Mouse (Mus musculus): ENCODE data around the gene Rnf213.

The Rnf213 gene

GRCm38 (mm10) chr11:119390271-119391231 lies 2.3 kb upstream of the Rnf213 start:
- peak; percentile 85 for DNase-seq (ENCODE audit: inconsistent ontology term)

- peak; percentile 22 for DNase-seq (ENCODE audit: inconsistent ontology term)
Measured at GRCm38 (mm10) chr11:119391386-119392000, 1.4 kb upstream of the Rnf213 start.

- peak; percentile 33 for DNase-seq (ENCODE audit: inconsistent ontology term)
Measured at GRCm38 (mm10) chr11:119392001-119392614, 792 bp upstream of the Rnf213 start.

- DNase-seq (ENCODE audit: inconsistent ontology term) = no peak
Measured at GRCm38 (mm10) chr11:119393483-119393804, 544 bp downstream of the Rnf213 start.

- no peak for DNase-seq (ENCODE audit: inconsistent ontology term)
Measured at GRCm38 (mm10) chr11:119394210-119394609, 1.3 kb downstream of the Rnf213 start.

- no peak for DNase-seq (ENCODE audit: inconsistent ontology term)
Measured at GRCm38 (mm10) chr11:119395394-119395793, 2.5 kb downstream of the Rnf213 start.

- DNase-seq (ENCODE audit: inconsistent ontology term) = no peak
Measured at GRCm38 (mm10) chr11:119395931-119396330, 3.0 kb downstream of the Rnf213 start.

GRCm38 (mm10) chr11:119396461-119396860 lies 3.6 kb downstream of the Rnf213 start:
- DNase-seq (ENCODE audit: inconsistent ontology term) = no peak

GRCm38 (mm10) chr11:119402501-119403160 lies 9.7 kb downstream of the Rnf213 start:
- no peak for DNase-seq (ENCODE audit: inconsistent ontology term)

- DNase-seq (ENCODE audit: inconsistent ontology term) = peak; percentile 31
Measured at GRCm38 (mm10) chr11:119404627-119405026, 11.7 kb downstream of the Rnf213 start.

- no peak for DNase-seq (ENCODE audit: inconsistent ontology term)
Measured at GRCm38 (mm10) chr11:119407381-119407780, 14.5 kb downstream of the Rnf213 start.

GRCm38 (mm10) chr11:119407977-119408376 lies 15.1 kb downstream of the Rnf213 start:
- DNase-seq (ENCODE audit: inconsistent ontology term) = no peak

GRCm38 (mm10) chr11:119419327-119420118 lies 26.6 kb downstream of the Rnf213 start:
- DNase-seq (ENCODE audit: inconsistent ontology term) = no peak

- no peak for DNase-seq (ENCODE audit: inconsistent ontology term)
Measured at GRCm38 (mm10) chr11:119420426-119420825, 27.5 kb downstream of the Rnf213 start.

- DNase-seq (ENCODE audit: inconsistent ontology term) = no peak
Measured at GRCm38 (mm10) chr11:119427431-119427830, 34.5 kb downstream of the Rnf213 start.

- DNase-seq (ENCODE audit: inconsistent ontology term) = no peak
Measured at GRCm38 (mm10) chr11:119427986-119428385, 35.1 kb downstream of the Rnf213 start.

- peak; percentile 66 for DNase-seq (ENCODE audit: inconsistent ontology term)
Measured at GRCm38 (mm10) chr11:119428649-119429136, 35.8 kb downstream of the Rnf213 start.

- no peak for DNase-seq (ENCODE audit: inconsistent ontology term)
Measured at GRCm38 (mm10) chr11:119431516-119431915, 38.6 kb downstream of the Rnf213 start.

- no peak for DNase-seq (ENCODE audit: inconsistent ontology term)
Measured at GRCm38 (mm10) chr11:119432706-119433105, 39.8 kb downstream of the Rnf213 start.

- no peak for DNase-seq (ENCODE audit: inconsistent ontology term)
Measured at GRCm38 (mm10) chr11:119434316-119434715, 41.4 kb downstream of the Rnf213 start.
